Mouse (Mus musculus) induced T-regulatory cell, adult 2 months (primary cell): ENCODE results near the gene Zfp385a.

Experiments
- DNase-seq: peaks from one replicate; pipeline ENCODE4 v3.0.0-alpha.2; 2012; ENCODE audit warnings: low read depth

Zfp385a gene

DNA sequence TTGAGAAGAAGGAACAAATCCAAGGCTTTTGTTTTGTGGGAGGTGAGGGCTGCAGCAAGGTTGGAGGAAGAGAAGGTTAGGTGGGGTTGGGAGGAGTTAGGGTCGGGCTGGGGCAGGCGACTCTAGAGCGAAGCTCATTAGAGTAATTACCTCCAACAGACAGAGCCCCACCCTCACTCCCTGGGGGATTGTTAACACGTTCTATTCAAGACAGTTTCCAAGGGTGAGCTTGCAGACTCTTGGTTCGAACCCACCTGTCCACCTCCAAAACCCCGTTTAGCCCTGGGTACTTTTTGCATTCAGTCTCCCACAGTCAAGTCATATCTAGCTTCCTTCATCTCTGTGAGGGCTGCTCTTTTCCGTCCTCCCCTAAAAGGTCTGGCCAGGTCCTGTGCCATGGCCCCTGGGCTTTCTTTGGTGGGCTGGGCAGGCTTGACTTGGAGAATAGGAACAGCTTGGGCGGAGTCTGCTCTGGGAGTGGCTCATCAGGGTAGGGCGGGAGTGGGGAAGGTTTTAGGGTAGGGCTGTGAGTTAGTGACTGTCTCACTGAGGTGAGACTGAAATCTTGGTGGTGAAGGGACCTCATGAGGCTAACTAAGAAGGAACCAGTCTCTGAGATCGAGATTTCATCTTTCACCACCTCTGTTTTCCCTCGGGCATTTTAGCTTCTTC, 2.8 kb downstream of the Zfp385a start:
- no peak for DNase-seq

GRCm38 (mm10) chr15:103335488-103336235, 4.2 kb downstream of the Zfp385a start:
- DNase-seq, result no peak

GRCm38 (mm10) chr15:103335040-103335439, 4.9 kb downstream of the Zfp385a start:
- no peak for DNase-seq

- DNase-seq, result no peak
Observed at GRCm38 (mm10) chr15:103334194-103334593, 5.7 kb downstream of the Zfp385a start.

DNA sequence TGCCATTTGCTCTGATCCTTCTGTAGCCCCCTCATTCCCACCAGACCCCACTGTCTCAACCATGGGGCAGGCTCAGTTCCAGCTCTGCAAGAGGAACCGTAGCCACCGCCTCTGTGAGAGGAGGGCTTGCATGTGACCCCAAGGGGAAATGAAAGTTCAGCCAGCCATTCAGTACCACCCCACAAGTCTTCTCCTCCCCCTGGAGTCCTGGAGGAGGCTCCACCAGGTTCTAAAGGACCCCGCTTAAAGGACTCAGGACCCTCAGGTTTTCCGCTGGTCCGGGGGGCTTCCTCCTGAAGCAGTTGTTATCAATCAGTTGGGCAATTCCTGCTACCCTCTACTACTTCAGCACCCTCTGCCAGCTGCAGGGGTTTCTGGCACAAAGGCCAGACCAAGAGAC, 6.2 kb downstream of the Zfp385a start:
- DNase-seq, result no peak

GRCm38 (mm10) chr15:103333081-103333615, 6.7 kb downstream of the Zfp385a start:
- no peak for DNase-seq

DNA sequence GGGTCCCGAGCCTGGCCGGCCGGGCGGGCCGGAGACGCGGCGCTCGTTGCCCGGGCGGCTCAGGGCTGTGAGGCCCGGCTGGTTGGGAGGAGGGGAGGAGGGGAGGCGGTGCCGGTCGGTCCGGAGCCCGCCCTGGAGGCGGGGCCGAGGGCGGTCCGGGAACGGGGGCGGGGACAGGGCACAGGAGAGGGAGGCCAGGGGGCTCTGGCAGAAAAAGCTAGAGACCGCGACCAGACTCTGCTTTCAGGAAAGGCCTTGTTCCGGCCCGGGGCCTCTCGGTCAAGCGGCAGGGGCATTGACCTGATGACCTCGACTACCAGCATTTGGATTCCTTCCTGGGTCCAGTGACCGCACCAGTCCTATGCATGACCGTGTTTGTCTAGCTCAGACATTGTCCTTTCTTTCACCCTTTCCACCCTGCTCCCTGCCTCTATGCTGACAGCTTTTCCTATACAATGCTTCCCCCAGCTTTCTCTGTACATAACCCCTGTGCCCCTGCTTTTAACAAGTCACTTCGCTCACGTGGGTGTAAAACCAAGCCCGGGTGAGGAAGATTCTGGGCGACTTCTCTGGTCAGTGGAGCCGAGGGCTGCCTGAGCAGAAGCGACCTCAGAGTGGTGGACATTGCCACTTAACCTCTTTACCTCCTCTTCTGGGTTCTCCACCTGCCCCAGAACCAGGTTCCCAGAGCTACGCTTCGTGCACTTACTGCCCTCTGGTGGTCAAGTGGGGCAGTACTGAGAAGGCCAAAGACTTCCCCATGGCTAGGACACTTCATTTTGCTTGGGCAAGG, 16.2 kb downstream of the Zfp385a start:
- peak; percentile 89 for DNase-seq

GRCm38 (mm10) chr15:103323070-103323454, 16.8 kb downstream of the Zfp385a start:
- DNase-seq, result no peak

DNA sequence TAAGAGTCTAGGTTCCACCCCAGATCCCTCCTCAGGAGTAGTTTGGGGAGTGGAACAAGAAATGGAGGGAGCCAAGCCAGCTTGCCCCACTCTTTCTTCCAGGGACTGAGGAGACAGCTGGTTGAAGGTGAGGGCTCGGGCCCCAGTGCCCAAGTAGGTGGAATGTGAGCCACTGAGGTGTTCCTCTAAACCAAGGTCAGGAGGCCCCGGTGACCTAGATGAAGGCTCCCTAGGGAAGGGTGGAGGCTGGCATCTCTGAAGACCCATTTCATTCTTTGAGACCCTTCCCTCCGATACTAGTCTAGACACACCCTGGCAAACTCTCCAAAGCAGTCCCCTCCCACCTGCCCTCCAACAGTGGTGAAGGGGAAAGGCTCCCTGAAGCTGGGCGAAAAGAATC, 17.5 kb downstream of the Zfp385a start:
- no peak for DNase-seq

- DNase-seq, result peak; percentile 50
Observed at GRCm38 (mm10) chr15:103321076-103321475, 18.8 kb downstream of the Zfp385a start.

GRCm38 (mm10) chr15:103318201-103318816, 21.6 kb downstream of the Zfp385a start:
- no peak for DNase-seq

DNA sequence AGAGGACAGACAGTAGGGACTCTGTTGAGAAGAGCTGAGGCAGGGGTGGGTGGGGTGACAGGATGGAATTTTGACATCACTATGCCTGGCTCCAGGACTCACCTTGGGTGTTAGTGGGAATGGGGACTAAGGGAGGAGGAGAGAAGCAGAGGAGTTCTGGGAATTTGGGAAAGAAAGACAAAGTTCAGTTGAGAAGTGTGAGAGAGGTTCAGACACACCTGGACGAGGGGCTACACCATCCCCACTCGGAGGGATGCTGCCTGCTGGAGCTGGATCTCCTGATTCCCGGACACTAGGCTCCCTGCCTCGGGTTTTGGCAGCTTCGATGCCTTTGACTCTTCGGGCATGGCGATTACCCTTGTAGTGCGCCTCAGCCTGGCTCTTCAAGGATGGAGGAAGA, 22.2 kb downstream of the Zfp385a start:
- DNase-seq, result no peak

- no peak for DNase-seq
Observed at GRCm38 (mm10) chr15:103317120-103317519, 22.8 kb downstream of the Zfp385a start.

- no peak for DNase-seq
Observed at GRCm38 (mm10) chr15:103315979-103316776, 23.7 kb downstream of the Zfp385a start.

- DNase-seq, result peak; percentile 36
Observed at GRCm38 (mm10) chr15:103315011-103315502, 24.8 kb downstream of the Zfp385a start.

DNA sequence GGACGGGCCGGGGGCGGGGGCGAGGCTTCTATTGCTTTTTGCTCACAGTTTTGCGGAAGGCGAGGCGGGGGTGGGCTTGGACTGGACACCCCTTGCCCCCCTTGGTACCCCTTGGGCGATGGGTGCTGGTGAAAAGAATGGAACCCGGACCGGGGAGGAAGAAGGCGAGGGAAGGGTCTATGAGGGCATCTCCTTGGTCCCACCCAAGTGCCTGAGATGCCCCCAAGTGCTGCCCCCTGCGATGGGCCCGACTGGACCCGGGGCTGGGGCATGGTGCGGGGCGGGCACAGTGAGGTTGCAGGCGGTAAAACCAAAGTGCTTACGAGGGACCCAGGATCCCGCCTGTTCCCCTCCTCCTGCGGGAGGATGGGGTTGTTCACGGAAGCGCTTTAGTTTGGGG, 25.7 kb downstream of the Zfp385a start:
- no peak for DNase-seq

GRCm38 (mm10) chr15:103313495-103314095, 26.3 kb downstream of the Zfp385a start:
- DNase-seq, result peak; percentile 83

GRCm38 (mm10) chr15:103310365-103310910, 29.5 kb downstream of the Zfp385a start, which contains the start of gene Gpr84:
Gpr84 (minus strand) TSS chr15:103310612.
- DNase-seq, result no peak

DNA sequence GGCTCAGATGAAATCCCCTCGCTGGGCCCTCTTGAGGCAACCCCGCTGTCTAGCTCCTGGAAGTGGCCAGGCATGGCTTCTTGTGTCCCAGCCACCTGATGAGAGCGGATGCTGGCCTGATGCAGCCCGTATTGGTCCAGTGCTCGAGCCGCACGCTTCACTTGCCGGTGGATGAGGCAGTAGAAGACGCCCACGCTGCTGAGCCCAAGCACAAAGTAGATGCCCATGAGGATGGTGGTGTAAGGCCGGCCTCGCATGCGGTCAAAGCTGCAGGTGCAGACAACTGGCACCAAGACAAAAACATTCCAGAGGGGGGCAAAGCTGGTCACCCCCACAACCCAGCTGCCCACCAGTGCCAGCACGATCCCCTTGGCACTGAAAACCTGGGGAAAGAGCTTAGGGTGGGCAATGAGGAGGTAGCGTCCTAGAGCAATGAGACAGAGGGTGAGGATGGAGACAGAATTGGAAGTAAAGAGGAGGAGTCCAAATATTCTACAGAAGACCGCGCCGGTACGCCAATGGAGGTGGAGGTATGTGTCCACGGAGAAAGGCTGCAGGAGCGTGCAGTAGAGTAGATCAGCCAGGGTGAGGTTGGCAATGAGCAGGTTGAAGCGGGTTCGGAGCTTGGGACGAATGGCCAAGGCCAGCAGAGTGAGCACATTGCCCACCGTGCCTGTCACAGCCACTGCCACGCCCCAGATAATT, 30.9 kb downstream of the Zfp385a start:
- no peak for DNase-seq
